Mouse (Mus musculus): Measurements from ENCODE around the gene Zfp92.
A peak's percentile ranks its signal among the peaks of the same experiment; 100 is the strongest.
"Not testable (repeated sequence)": the region's sequence is repeated elsewhere in the genome, so short reads cannot be mapped to it uniquely, and the experiment has no call there.

Gene Zfp92

DNA sequence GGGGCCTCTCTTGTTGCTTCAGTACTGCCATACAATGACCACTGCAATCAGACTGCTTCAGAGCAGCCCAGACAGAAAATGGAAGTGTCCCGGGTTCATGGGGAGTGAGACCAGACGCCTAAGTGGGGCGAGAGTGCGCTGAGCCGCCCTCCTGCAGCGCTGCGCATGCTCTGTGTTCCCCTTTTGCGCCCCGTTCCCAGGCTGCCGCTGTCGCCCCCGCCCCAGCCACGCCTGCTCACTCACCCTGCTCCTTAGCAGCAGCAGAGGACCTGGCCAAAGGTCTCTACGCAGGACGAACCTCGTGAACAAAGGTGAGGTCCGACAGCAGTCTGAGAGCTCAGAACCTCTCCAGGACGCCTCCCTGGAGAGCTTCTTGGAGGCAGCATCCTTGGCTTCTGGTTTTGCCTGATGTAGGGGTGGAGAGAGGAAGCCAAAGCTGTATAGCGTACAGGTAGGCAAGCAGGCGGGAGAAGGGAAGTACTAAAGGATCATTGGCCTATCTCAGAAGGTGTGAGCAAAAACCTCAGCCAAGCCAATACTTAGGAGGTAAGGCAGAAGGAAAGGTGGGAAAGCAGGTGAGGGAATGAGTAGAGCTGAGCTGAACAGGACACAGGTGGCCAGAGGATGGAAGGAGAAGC, at the start of gene Zfp92:
Zfp92 (plus strand) TSS at position 217 of the 638 bp plus-strand sequence.
- DNase-seq (ENCODE audit: low read depth, low spot score), result no peak

DNA sequence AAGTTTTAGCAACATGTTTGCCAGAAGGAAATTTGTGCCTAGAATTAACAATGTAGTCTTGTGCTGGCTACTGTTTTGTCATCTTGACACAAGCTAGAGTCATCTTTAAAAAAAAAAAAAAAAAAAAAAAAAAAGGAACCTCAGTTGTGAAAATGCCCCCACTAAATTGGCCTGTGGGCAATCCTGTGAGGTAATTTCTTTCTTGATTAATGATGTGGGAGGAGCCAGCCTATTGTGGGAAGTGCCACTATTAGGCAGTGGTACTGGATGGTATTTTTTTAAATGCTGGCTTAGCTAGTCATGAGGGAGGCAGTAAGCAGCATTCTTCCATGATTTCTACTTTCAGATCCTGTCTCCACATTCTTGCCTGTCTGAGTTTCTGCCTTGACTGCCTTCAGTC, 47.6 kb upstream of the Zfp92 start:
- DNase-seq (ENCODE audit: low read depth, low spot score), result no peak

DNA sequence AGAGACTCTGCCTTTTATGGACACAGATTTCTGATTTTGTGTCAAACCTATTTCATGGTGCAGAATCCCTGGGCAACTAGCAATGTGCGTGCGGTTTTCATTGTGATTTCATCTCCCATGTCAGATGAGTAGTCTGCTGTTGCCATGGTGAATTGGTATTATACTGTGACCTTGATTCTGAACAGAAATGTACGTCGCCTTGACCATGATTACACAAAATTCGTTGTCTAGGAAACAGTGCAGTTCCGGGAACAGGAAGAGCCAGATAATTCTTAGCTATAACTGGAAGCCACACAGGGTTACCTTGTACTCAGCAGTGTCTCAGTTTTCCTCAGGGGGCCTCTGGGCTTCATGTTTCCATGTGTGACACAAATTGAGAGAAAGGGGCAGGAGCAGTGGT, 26.5 kb upstream of the Zfp92 start:
- DNase-seq (ENCODE audit: low read depth, low spot score), result no peak

DNA sequence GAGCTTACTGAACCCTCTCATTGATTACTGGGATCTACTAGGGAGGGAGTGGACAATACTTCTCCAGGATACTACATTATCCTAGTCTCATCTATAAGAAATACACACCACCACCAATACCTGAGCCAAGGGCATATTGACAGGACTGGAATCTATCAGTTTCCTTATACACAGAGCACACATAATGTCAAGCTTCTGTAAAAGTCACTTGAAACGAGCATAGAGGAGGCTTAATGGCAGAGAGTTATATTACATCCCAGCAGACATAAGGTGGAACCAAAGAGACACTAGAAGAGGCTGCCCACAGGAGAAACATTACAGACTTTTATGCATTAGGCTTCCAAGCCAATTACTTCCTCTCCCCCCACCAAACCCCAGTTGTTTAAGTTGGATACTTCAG, 26.0 kb upstream of the Zfp92 start:
- DNase-seq (ENCODE audit: low read depth, low spot score), result no peak

DNA sequence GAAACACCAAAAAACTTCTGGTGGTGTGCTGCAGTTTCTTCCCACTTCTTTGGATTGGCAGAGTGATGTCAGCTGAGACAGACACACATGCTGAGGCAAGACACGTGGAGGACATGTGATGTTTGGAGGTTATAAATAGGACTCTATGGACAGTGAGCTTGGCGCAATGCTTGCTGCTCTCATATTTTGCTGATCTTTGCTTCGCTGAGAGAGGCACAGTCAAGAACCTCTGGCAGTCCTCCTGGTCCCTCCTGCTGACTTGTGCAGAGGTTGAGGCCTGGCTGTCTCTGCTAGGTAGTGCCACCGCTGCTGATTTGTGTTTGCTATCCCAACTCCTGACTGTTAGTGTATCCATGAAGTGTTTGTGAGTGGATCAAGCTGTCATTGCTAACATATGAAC, 19.4 kb upstream of the Zfp92 start:
- peak; percentile 5 for DNase-seq (ENCODE audit: low read depth, low spot score)

DNA sequence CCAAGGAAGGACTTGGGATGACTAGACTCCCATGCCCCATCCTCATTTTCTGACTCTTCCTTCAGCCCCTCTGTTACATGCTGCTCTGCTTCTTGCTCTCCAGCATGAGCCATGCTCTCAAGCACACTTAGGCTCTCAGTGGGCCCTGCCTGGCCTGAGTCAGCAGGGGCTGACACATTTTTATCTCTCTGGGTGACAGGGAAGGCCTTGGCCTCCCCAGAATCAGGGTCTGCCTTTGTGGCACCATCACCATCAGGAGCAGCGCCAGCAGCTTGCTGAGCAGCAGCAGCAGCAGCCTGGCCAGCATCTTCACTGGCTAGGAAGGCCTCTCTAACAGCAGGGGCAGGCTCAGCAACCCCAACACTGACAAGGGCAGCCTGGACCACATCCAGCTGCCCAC, 14.4 kb upstream of the Zfp92 start:
- no peak for DNase-seq (ENCODE audit: low read depth, low spot score)

DNA sequence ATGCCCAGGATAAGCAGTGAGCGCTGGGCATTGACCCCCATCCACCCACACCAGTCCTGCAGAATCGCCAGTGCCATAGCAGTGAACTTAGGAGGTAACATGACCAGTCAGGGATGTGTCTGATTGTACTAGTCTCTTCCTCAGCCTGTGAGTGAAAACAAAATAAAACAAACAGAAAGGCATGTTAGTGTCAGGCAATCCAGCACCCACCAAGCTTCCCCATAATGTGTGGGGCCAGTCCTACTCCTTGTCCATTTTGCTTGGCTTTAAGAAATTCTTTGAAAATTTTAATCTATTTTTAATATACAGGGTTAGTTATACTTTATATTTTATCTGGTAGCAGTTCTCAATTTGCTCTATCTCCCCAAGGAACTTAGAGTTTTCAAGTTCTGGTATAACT, 12.3 kb upstream of the Zfp92 start, which contains the start of gene Gm18336:
Gm18336 (minus strand) TSS at position 101 of the 400 bp plus-strand sequence.
- not testable (repeated sequence) for DNase-seq (ENCODE audit: low read depth, low spot score)

DNA sequence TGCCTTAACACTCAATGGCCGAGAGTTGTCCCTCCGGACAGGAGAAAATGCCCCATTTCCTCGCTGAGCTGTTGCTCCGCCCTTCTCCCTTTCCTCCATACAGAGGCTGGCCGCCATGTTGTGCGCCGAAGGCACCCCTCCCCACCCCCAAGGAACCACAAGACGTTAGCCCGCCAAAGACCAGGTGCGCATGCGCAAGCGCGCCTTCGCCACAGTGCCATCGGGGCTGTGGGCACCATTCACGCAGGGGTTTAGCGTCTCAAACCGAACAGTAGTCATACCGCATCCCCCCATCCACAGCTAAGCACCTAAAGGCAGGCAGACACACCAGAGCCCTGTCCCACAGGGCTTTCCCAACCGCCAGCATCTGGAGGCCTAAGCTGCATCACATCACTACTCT, 9.9 kb upstream of the Zfp92 start:
- DNase-seq (ENCODE audit: low read depth, low spot score), result no peak

DNA sequence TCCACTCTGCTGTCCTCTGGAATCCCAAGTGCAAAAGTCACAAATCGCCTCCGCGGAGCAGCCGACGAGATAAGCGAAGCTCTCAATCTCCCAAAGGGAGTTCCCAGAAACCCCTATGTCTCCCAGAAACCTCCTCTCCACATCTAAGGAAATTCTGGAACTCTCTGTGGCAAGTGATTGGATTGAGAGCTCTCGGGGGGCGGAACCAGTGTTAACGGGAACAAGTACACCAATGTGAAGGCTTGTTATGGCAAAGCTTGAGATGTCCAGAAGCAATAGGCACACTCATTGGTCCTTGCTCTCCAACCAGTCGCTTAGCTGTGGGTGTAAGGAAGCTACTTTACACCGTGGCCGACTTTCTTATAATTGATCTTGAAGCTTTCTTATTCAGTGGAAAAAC, 9.3 kb upstream of the Zfp92 start:
- DNase-seq (ENCODE audit: low read depth, low spot score), result no peak

DNA sequence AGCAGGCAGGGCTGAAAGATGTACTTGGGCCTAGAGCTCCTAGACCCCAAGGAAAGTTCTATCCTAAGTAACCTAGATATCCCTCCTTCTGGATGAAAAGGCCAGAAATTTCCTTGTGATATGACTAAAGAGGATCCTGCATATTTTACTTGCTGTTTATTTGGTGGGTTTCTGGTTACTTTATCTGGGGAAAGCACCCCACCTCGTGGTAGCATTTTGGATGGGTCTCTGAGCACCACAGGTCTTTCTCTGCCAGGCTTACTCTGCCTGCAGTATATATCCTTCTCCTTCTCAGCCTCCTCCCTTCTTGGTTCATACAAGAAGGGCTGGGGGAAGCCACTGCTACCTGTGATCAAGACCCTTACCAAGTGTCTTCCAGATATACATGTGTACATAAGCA, 1.9 kb downstream of the Zfp92 start:
- peak; percentile 3 for DNase-seq (ENCODE audit: low read depth, low spot score)

DNA sequence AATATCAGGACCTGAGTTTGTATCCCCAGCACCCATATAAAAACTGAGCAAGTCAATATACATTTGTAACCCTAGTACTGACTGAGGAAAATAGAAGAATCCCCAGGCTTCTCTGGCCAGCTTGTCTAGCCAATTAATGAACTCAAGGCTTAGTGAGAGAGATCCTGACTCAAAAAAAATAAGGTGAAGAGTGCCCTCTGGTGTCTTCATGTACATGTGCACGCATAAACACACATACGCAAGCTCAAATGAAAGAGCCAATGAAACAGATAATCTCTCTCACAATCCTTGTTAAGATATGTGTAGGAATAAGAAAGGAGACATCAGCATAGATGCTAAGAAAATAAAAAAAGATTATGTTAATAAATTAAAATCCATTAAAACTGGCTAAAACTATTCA, 19.1 kb downstream of the Zfp92 start:
- peak; percentile 52 for DNase-seq (ENCODE audit: low read depth, low spot score)

DNA sequence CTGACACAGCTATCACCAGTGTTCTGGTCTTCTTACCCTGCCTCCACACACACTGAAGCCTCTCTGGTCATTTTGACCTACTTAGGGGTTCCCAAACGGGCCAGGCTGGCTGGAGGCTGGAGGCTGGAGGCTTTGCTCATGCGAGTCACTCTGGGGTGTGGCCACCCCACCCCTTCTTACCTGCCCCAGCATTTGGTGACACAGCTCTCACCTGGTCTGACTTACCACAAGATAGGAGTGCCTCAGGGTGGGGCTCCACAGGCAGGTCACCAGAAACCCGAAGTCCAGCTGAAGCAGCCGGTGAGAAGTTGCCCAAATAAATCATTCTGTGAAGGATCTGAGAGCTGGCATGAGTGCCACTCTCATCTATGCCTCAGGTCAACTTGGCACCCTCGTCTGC, 22.0 kb downstream of the Zfp92 start:
- DNase-seq (ENCODE audit: low read depth, low spot score), result no peak

DNA sequence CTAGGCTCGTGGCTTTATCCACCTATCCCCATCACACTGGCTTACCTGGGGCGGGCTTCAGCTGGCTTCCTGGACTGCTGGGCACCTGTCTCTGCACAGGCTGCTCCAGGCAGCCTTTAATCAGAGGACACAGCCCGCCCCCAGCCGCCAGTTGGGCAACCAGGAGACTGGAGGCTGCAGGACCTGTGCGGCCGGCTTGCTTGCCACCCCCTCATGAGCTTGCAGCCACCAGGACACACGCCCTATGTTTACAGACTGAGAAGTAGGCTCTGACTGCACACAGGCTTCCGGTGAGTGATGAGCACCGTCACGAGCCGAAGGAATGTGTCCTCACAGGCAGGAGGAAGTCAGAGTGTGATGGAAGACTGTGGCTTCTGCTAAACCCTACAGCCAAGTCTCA, 24.4 kb downstream of the Zfp92 start, which contains the start of gene Trex2:
Trex2 (minus strand) TSS at position 93 of the 400 bp plus-strand sequence.
- no peak for DNase-seq (ENCODE audit: low read depth, low spot score)

DNA sequence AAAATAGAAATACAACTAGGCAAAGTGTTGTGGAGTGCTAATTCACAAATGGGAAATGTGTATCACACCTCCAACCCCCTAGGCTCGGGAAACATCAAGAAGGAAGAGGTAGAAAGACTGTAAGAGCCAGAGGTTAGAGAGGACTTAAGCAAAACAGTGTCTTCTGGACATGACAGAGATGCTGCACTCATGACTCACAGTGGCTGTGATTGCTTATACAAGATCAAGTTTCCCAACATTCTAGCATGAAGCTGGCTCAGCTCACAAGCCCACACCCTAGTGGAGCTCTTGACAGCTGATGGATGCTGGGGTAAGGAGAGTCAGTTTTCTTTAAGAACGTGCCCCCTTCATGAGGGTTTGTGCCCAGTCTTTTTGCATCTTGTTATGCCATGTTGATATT, 30.5 kb downstream of the Zfp92 start:
- DNase-seq (ENCODE audit: low read depth, low spot score), result peak; percentile 77

DNA sequence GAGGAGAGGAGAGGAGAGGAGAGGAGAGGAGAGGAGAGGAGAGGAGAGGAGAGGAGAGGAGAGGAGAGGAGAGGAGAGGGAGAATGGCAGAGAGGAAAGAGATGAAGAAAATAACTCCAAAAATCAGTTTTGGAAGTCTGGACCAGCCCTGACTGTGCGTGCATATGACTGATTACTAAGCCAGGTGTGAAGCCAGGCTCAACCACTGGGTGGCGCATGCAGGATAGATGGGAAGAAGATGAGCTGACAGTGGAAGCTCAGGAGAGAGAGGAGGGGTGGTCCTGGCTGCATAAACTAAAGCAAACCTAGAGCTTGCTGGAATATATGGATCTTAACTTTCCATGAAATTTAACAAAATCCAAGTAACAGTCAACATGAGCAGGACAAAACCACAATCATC, 41.1 kb downstream of the Zfp92 start:
- peak; percentile 73 for DNase-seq (ENCODE audit: low read depth, low spot score)

DNA sequence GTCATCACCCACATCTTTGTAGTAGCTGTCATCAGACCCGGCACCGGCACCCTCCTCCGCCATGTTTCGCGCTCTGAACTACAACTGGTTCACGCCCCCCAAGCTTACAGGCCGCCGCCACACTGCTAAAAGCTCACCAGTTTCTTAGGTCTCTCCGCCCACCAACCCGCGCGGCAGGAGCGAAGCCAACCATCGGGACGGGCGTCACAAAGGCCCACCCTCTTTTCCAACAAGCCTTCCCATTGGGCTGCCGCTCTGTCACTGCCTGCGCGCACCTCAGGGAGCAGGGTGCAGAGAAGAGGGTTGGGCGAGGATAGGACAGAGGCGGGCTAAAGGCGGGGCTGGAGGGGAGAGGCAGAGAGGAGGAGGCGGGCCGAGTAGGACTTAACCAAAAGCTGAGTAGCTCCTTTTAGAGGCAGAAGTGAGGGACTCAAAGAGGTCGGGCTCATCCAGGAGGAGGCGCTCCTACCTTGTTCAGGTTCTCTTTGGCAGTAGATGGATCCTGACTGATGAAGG, 48.0 kb downstream of the Zfp92 start, which contains the start of gene Haus7:
Haus7 (minus strand) TSS at position 168 of the 516 bp plus-strand sequence.
- DNase-seq (ENCODE audit: low read depth, low spot score), result peak; percentile 98

DNA sequence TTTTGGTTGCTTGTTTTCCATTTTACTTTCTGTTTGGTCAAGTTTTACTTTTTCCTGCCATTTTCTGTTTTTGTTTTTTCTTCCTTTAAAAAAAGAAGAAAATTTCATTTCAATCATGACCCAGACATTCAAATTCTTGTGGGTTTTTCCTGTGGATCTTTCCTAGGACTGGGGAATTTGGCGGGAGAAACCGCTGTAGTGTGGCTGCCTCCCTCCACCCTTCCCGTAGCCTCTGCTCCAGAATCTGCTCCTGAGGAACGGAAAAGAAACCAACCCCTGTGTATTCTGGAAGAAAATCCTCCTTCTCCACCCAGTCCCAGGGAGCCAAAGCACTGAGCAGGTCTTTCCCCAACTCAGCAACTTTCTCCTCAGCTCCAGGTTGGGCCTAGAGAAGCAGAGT, 49.9 kb downstream of the Zfp92 start:
- DNase-seq (ENCODE audit: low read depth, low spot score), result peak; percentile 51

DNA sequence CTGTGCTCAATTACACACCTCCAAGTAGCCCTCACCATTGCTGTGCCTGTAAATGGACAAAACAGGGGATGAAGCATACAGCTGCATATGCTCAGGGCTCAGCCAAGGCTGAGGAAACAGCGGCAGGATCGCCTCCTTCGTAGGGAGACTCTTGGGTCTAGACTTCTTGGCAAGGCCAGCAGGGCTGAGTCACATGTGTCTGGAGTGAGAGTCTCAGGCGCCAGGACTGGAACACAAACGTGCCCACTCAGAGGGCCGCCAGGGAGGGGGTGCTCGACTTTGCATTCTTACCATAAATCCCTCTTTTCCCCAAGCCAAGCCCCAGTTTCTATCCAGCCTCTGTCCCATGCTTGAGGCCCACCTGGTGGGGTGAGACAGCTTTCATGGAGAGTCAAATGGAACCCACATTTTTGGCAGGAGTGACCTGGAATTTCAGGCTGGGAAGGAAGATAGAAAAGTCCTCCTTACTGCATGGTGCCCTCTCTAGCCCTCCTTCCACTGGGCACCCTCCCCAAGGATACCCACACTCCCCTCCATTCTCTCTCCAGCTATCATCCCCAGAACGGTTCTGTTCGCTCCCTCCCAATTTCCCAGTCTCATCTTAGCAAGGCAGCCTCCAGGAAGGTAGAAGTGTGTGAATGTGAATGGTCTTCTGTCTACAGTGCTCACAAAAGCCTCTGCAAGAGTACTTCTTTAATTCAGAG, 54.7 kb downstream of the Zfp92 start:
- peak; percentile 91 for DNase-seq (ENCODE audit: low read depth, low spot score)

DNA sequence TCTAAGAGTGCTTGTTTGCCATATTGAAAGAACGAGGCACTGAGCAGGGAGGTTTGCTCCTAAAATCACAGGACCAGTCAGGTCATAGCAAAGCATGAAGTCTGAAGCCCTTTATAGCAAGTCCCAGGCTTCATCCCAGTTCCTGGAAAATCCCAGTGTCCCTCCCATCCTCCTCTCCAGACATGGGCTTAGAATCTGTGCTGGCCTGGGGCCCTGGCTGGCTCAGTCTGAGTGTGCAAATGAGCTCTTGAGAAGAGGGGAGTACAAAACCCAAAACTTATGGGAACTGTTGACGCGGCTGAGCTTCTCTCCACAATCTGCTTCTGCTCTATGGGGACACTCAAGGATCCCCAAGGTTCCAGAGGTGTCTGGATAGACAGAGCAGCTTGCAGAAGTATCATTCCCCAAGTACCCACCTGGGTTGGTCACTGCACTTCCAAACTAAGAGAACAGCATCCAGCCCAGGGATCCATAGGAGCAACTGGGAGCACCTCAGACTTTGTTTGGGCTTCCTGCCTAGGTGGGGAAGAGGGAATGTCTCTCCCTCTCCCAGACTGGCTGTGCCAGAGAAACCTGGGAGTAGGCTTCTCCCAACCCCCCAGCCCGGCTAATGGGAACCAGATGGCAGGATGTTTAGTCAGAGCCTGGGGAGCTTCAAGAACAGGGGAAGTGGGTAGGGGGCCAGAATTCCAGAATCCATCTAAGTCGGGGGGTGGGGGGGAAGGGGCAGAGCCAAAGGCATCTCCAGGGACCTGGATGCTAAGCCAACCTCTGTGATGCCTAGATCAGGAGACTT, 56.7 kb downstream of the Zfp92 start:
- peak; percentile 87 for DNase-seq (ENCODE audit: low read depth, low spot score)

DNA sequence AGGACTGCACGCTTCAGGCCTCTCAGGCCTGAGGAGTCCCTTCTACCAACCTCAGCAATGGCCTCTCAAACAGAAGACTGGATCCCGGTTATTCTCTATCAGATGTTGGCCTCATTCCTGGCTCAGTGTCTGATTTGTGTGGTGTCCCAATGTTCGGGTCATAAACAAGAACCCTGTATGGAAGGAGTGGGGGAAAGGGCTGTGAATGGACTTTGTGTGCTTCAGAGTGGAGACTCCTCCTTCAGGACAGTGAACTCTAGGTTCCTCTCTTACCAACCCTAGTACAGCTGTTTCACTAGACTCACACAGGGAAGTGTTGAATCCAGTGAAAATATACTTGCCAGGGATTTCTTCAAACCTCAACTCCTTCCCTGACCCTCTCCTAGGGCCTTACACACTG, 57.4 kb downstream of the Zfp92 start:
- peak; percentile 76 for DNase-seq (ENCODE audit: low read depth, low spot score)

DNA sequence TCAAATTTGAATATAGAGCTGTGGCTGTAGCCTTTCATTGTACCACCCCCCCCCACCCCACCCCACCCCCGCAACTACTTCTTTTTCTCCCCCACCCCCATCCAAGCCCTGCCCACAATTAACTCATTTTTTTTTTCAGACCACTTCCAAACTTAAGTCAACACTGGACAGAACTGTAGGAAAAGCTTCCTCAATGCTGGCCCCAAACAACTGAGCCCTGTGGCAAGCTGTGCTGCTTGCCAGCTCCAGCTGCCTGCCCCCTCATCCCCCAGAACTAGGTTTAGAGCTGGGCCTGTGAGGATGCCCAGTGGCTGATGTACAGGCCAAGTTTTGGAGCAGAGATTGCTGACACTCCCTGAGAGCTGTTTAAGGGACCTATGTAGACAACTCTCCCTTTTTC, 57.9 kb downstream of the Zfp92 start:
- DNase-seq (ENCODE audit: low read depth, low spot score), result no peak

DNA sequence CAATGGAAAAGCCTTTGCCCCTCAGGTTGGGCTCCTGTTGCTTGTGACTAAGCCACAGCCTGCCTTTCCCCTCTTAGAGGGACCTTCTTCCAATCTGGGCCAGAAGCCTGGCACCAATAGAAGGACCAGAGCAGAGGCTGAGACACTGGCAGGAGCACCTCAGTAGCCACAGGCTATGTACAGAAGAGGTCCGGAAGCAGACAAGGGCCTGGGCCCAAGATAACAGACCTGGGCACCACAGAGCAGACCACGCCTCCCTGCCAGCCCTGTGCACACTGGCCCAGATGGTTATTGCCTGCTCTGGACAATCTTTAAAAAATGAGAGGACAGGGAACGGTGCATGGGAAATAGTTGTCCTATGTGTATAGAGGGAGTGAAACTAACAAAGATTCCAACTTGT, 60.9 kb downstream of the Zfp92 start:
- DNase-seq (ENCODE audit: low read depth, low spot score), result no peak

Measured in 3T3-L1 (cell line).